Mouse (Mus musculus) heart, embryonic 12.5 days (tissue): ENCODE results near the gene Mab21l1. TPM values are rescaled to one million over a fixed set of nuclear protein-coding genes. Genes with fewer than 3 reads are reported as not detected.

Experiments
- ATAC-seq: fragments of 200-750 bp; cut with Nextera tagmentation; 2 replicates; pipeline ENCODE4 v1.8.0; 2017; ENCODE audit warnings: moderate TSS enrichment, moderate library complexity; ENCODE audit not compliant: insufficient number of reproducible peaks, low FRiP score
- H3K27ac ChIP-seq: fragments of 300-500 bp; sonication (generic); 2 replicates; pipeline ENCODE4 v1.5.1; 2016; ENCODE audit warnings: mild to moderate bottlenecking, moderate library complexity; ENCODE audit not compliant: poor library complexity, severe bottlenecking
- H3K27me3 ChIP-seq: fragments of 300-500 bp; sonication (generic); replicated peaks from 2 replicates; pipeline ENCODE4 v1.6.1; 2016; ENCODE audit warnings: mild to moderate bottlenecking, moderate library complexity
- H3K36me3 ChIP-seq: fragments of 300-500 bp; sonication (generic); 2 replicates; pipeline ENCODE4 v1.6.1; 2016; ENCODE audit warnings: mild to moderate bottlenecking, moderate library complexity
- H3K4me1 ChIP-seq: fragments of 300-500 bp; sonication (generic); replicated peaks from 2 replicates; pipeline ENCODE4 v1.6.1; 2016; ENCODE audit warnings: mild to moderate bottlenecking
- H3K4me2 ChIP-seq: fragments of 300-500 bp; sonication (generic); 2 replicates; pipeline ENCODE4 v1.6.1; 2016; ENCODE audit warnings: mild to moderate bottlenecking, moderate library complexity
- H3K4me3 ChIP-seq: fragments of 300-500 bp; sonication (generic); 2 replicates; pipeline ENCODE4 v1.5.1; 2016; ENCODE audit warnings: mild to moderate bottlenecking
- H3K9ac ChIP-seq: fragments of 300-500 bp; sonication (generic); 2 replicates; pipeline ENCODE4 v1.6.1; 2016; ENCODE audit warnings: mild to moderate bottlenecking, moderate library complexity
- H3K9me3 ChIP-seq: fragments of 300-500 bp; sonication (generic); replicated peaks from 2 replicates; pipeline ENCODE4 v1.6.1; 2016; ENCODE audit warnings: mild to moderate bottlenecking, moderate library complexity
- WGBS: fragments of 180-500 bp; shearing (Covaris S2); methylation state at CpG from one replicate; pipeline ENCODE4 v1.1.7; 2016; 5-methylcytosine and 5-hydroxymethylcytosine counted together
- polyA plus RNA-seq: library from polyadenylated mRNA; unstranded; fragments of >200 nt; fragmentation: Nextera tagmentation; extraction: Ambion mirVana; gene quantifications from 2 replicates; pipeline ENCODE4 v1.2.1, GENCODE M21; 2016

The Mab21l1 gene
- polyA plus RNA-seq, 1 experiment from 2014 or later = 0.42 TPM

DNA sequence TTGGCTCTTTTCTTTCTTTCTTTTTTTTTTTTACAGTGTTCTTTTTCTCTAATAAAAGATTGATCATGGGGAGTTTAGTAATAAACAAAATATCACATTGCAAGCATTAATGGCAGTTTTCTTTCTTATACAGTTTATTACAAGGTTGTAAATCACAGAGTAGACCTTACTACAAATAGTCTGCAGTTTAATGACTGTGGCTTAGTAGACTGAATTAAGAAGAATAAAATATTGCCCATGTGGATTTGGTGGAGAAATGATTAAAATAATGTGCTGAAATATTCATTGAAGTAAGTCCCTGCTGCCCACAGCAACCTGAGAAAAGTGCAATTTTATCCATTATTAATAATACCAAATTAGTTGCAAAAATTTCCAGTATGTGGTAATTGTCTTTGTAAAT is 37.3 kb downstream of the Mab21l1 start:
- Histone ChIP-seq H3K9me3 (no peaks in the 10 kb centered on the region), H3K4me2 (no peak overlapping the region), H3K27me3 (no peaks in the 10 kb centered on the region), H3K9ac (no peak overlapping the region), H3K4me3 (no peak overlapping the region), H3K4me1 (peaks cover 4% of the 10 kb centered on the region), H3K36me3 (no peaks in the 10 kb centered on the region; the same call in 1 of the 2 replicates), H3K27ac (no peak overlapping the region)
- no peak for ATAC-seq

DNA sequence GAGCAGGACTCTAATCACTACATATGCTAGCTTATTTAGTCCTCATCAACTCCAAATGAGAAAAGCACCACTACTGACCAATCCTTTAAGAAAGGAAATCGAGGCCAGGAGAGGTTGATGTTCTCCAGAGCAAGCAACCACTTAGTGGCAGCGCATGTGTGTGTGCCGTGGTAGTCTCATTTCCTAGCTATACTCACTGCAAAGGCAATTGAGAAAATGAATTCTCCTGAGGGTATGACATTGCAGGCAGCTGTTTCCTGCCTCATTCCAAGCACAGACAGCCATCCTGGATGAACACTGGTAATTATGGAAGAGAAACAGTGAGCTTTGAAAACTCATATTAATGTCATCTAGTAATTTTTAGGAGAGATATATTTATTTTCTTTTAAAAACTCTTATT is 42.6 kb downstream of the Mab21l1 start:
- no peak overlapping the region for H3K4me3 ChIP-seq
- H3K9me3 ChIP-seq = no peaks in the 10 kb centered on the region
- no peak overlapping the region for H3K9ac ChIP-seq
- ATAC-seq = no peak
- no peaks in the 10 kb centered on the region for H3K4me1 ChIP-seq
- H3K27ac ChIP-seq = no peak overlapping the region
- H3K36me3 ChIP-seq = no peaks in the 10 kb centered on the region; the same call in none of the 2 replicates
- no peak overlapping the region for H3K4me2 ChIP-seq
- no peaks in the 10 kb centered on the region for H3K27me3 ChIP-seq
- 57% methylated on average over 3 of the region's 3 CpGs for WGBS

- H3K9me3 ChIP-seq = no peaks in the 10 kb centered on the region
- H3K4me2 ChIP-seq = no peak overlapping the region
- no peaks in the 10 kb centered on the region; the same call in 1 of the 2 replicates for H3K36me3 ChIP-seq
- H3K9ac ChIP-seq = no peak overlapping the region
- H3K27ac ChIP-seq = no peak overlapping the region
- no peaks in the 10 kb centered on the region for H3K27me3 ChIP-seq
- H3K4me1 ChIP-seq = no peaks in the 10 kb centered on the region
- WGBS = 45% methylated on average over 10 of the region's 10 CpGs
- ATAC-seq = peak; percentile 53; the same call in 1 of the 2 replicates
- H3K4me3 ChIP-seq = no peak overlapping the region
Measured at GRCm38 (mm10) chr3:55828481-55829256, 46.4 kb downstream of the Mab21l1 start.

GRCm38 (mm10) chr3:55830226-55830625 is 47.9 kb downstream of the Mab21l1 start:
- Histone ChIP-seq H3K27ac (no peak overlapping the region), H3K4me1 (no peaks in the 10 kb centered on the region), H3K36me3 (no peaks in the 10 kb centered on the region), H3K9ac (no peak overlapping the region), H3K27me3 (no peaks in the 10 kb centered on the region), H3K4me2 (no peak overlapping the region), H3K9me3 (no peaks in the 10 kb centered on the region), H3K4me3 (no peak overlapping the region)
- no peak for ATAC-seq
- 67% methylated on average over 5 of the region's 5 CpGs for WGBS
